Mouse (Mus musculus) embryonic facial prominence, embryonic 13.5 days (tissue): ENCODE measurements around the gene Zfp523. TPM values are rescaled to one million over a fixed set of nuclear protein-coding genes. Genes with fewer than 3 reads are reported as not detected.

ENCODE experiments used
- ATAC-seq: fragments of 200-750 bp; cut with Nextera tagmentation; 2 replicates; pipeline ENCODE4 v1.8.0; 2017; ENCODE audit warnings: low read depth; ENCODE audit not compliant: insufficient number of reproducible peaks, insufficient read depth, low FRiP score, low TSS enrichment
- H3K27ac ChIP-seq: fragments of 300-500 bp; sonication (generic); 2 replicates; pipeline ENCODE4 v1.5.1; 2015; ENCODE audit warnings: moderate library complexity, mild to moderate bottlenecking, inconsistent platforms
- H3K27me3 ChIP-seq: fragments of 300-500 bp; sonication (generic); 2 replicates; pipeline ENCODE4 v1.6.1; 2015; ENCODE audit warnings: mild to moderate bottlenecking, inconsistent platforms
- H3K36me3 ChIP-seq: fragments of 300-500 bp; sonication (generic); 2 replicates; pipeline ENCODE4 v1.6.1; 2015; ENCODE audit warnings: mild to moderate bottlenecking, inconsistent platforms
- H3K4me1 ChIP-seq: fragments of 300-500 bp; sonication (generic); 2 replicates; pipeline ENCODE4 v1.6.1; 2015; ENCODE audit warnings: inconsistent platforms
- H3K4me2 ChIP-seq: fragments of 300-500 bp; sonication (generic); 2 replicates; pipeline ENCODE4 v1.6.1; 2015; ENCODE audit warnings: moderate library complexity, mild to moderate bottlenecking, inconsistent platforms
- H3K4me3 ChIP-seq: fragments of 300-500 bp; sonication (generic); 2 replicates; pipeline ENCODE4 v1.5.1; 2015; ENCODE audit warnings: mild to moderate bottlenecking, inconsistent platforms
- H3K9ac ChIP-seq: fragments of 300-500 bp; sonication (generic); 2 replicates; pipeline ENCODE4 v1.6.1; 2015; ENCODE audit warnings: mild to moderate bottlenecking, inconsistent platforms
- H3K9me3 ChIP-seq: fragments of 300-500 bp; sonication (generic); 2 replicates; pipeline ENCODE4 v1.6.1; 2016; ENCODE audit warnings: inconsistent platforms
- WGBS: fragments of 180-500 bp; shearing (Covaris S2); methylation state at CpG from one replicate; pipeline ENCODE4 v1.1.7; 2015; ENCODE audit warnings: mixed read lengths; 5-methylcytosine and 5-hydroxymethylcytosine counted together
- polyA plus RNA-seq: library from polyadenylated mRNA; unstranded; fragments of >200 nt; fragmentation: Nextera tagmentation; extraction: Ambion mirVana; gene quantifications from 2 replicates; pipeline ENCODE4 v1.2.1, GENCODE M21; 2015

Gene Zfp523
- polyA plus RNA-seq = 36.6 and 41.2 TPM in 2 replicates

- H3K4me1 ChIP-seq = peaks cover 67% of the 10 kb centered on the region
- H3K9me3 ChIP-seq = no peaks in the 10 kb centered on the region
- ATAC-seq = peak; percentile 79
- H3K27me3 ChIP-seq = no peaks in the 10 kb centered on the region
- H3K36me3 ChIP-seq = 0 out of 2 replicates have a peak, but pooled peaks cover 6% of the 10 kb centered on the region
- H3K9ac ChIP-seq = peak within 1 kb of the TSS; percentile 92
- H3K4me2 ChIP-seq = peak within 1 kb of the TSS; percentile 96
- under 1% methylated on average over 77 of the region's 82 CpGs for WGBS
- H3K27ac ChIP-seq = peak within 1 kb of the TSS; percentile 90
- peak within 1 kb of the TSS; percentile 79 for H3K4me3 ChIP-seq
Observed at GRCm38 (mm10) chr17:28176775-28177539, at the start of gene Zfp523. TSS of gene Zfp523 (plus strand) at chr17:28177129.

GRCm38 (mm10) chr17:28129796-28130195, 47.1 kb upstream of the Zfp523 start:
- no peak for ATAC-seq
- no peaks in the 10 kb centered on the region for H3K36me3 ChIP-seq
- H3K27me3 ChIP-seq = no peaks in the 10 kb centered on the region
- WGBS = 88% methylated on average over 5 of the region's 5 CpGs
- H3K27ac ChIP-seq = no peak overlapping the region
- no peaks in the 10 kb centered on the region for H3K9me3 ChIP-seq
- H3K9ac ChIP-seq = no peak overlapping the region
- H3K4me1 ChIP-seq = peaks cover 11% of the 10 kb centered on the region
- H3K4me3 ChIP-seq = no peak overlapping the region
- H3K4me2 ChIP-seq = no peak overlapping the region

- 63% methylated on average over 5 of the region's 5 CpGs for WGBS
- Histone ChIP-seq H3K4me1 (peaks cover 11% of the 10 kb centered on the region; the same call in 1 of the 2 replicates), H3K27ac (no peak overlapping the region), H3K4me3 (no peak overlapping the region), H3K9me3 (no peaks in the 10 kb centered on the region), H3K9ac (no peak overlapping the region), H3K4me2 (no peak overlapping the region), H3K27me3 (no peaks in the 10 kb centered on the region), H3K36me3 (no peaks in the 10 kb centered on the region)
- ATAC-seq = no peak
Observed at GRCm38 (mm10) chr17:28130391-28131125, 46.4 kb upstream of the Zfp523 start.

GRCm38 (mm10) chr17:28131156-28131555, 45.8 kb upstream of the Zfp523 start:
- H3K9me3 ChIP-seq = no peaks in the 10 kb centered on the region
- no peak overlapping the region for H3K27ac ChIP-seq
- no peaks in the 10 kb centered on the region for H3K27me3 ChIP-seq
- no peak overlapping the region for H3K4me3 ChIP-seq
- no peaks in the 10 kb centered on the region for H3K36me3 ChIP-seq
- H3K9ac ChIP-seq = 0 out of 2 replicates have a peak overlapping the region, but pooled peaks have one; percentile 11
- ATAC-seq = no peak
- no peak overlapping the region for H3K4me2 ChIP-seq
- H3K4me1 ChIP-seq = peaks cover 12% of the 10 kb centered on the region

- Histone ChIP-seq H3K4me3 (no peak overlapping the region), H3K36me3 (no peaks in the 10 kb centered on the region), H3K27me3 (no peaks in the 10 kb centered on the region), H3K9ac (peak overlapping the region; percentile 46; the same call in 1 of the 2 replicates), H3K9me3 (no peaks in the 10 kb centered on the region), H3K4me1 (peaks cover 18% of the 10 kb centered on the region), H3K27ac (no peak overlapping the region), H3K4me2 (peak overlapping the region; percentile 9; the same call in 1 of the 2 replicates)
- WGBS = 7% methylated on average over 14 of the region's 14 CpGs
- ATAC-seq = no peak
Observed at GRCm38 (mm10) chr17:28133193-28133592, 43.7 kb upstream of the Zfp523 start.

- 88% methylated on average over 3 of the region's 3 CpGs for WGBS
- H3K9me3 ChIP-seq = no peaks in the 10 kb centered on the region
- ATAC-seq = no peak
- no peak overlapping the region for H3K9ac ChIP-seq
- no peak overlapping the region for H3K4me3 ChIP-seq
- H3K36me3 ChIP-seq = no peaks in the 10 kb centered on the region
- no peak overlapping the region for H3K4me2 ChIP-seq
- peaks cover 7% of the 10 kb centered on the region for H3K27me3 ChIP-seq
- H3K27ac ChIP-seq = no peak overlapping the region
- H3K4me1 ChIP-seq = peaks cover 25% of the 10 kb centered on the region
Observed at GRCm38 (mm10) chr17:28135496-28135895, 41.4 kb upstream of the Zfp523 start.

- H3K4me1 ChIP-seq = peaks cover 32% of the 10 kb centered on the region
- no peaks in the 10 kb centered on the region for H3K9me3 ChIP-seq
- ATAC-seq = no peak
- H3K9ac ChIP-seq = no peak overlapping the region
- H3K27ac ChIP-seq = 0 out of 2 replicates have a peak overlapping the region, but pooled peaks have one; percentile 16
- no peak overlapping the region for H3K4me2 ChIP-seq
- H3K36me3 ChIP-seq = no peaks in the 10 kb centered on the region
- H3K4me3 ChIP-seq = no peak overlapping the region
- 38% methylated on average over 5 of the region's 5 CpGs for WGBS
- H3K27me3 ChIP-seq = peaks cover 10% of the 10 kb centered on the region
Observed at GRCm38 (mm10) chr17:28136266-28136665, 40.7 kb upstream of the Zfp523 start.

GRCm38 (mm10) chr17:28138013-28138412, 38.9 kb upstream of the Zfp523 start:
- Histone ChIP-seq H3K9ac (no peak overlapping the region), H3K4me1 (peaks cover 38% of the 10 kb centered on the region), H3K4me3 (no peak overlapping the region), H3K27ac (no peak overlapping the region), H3K27me3 (peaks cover 14% of the 10 kb centered on the region), H3K4me2 (no peak overlapping the region), H3K36me3 (no peaks in the 10 kb centered on the region), H3K9me3 (no peaks in the 10 kb centered on the region)
- WGBS = 84% methylated on average over 8 of the region's 8 CpGs
- ATAC-seq = no peak

- 44% methylated on average over 9 of the region's 9 CpGs for WGBS
- peaks cover 14% of the 10 kb centered on the region for H3K27me3 ChIP-seq
- no peak overlapping the region for H3K27ac ChIP-seq
Observed at GRCm38 (mm10) chr17:28138685-28139084, 38.2 kb upstream of the Zfp523 start.

GRCm38 (mm10) chr17:28140431-28141204, 36.3 kb upstream of the Zfp523 start:
- peak overlapping the region; percentile 74 for H3K4me3 ChIP-seq

More at GRCm38 (mm10) chr17:28138685-28139084, 38.2 kb upstream of the Zfp523 start:
- Histone ChIP-seq H3K4me2 (no peak overlapping the region), H3K9ac (no peak overlapping the region), H3K4me3 (no peak overlapping the region), H3K36me3 (no peaks in the 10 kb centered on the region), H3K9me3 (no peaks in the 10 kb centered on the region), H3K4me1 (peaks cover 39% of the 10 kb centered on the region)
- ATAC-seq = no peak

GRCm38 (mm10) chr17:28141205-28141650, 35.7 kb upstream of the Zfp523 start:
- Histone ChIP-seq H3K9me3 (no peaks in the 10 kb centered on the region), H3K36me3 (no peaks in the 10 kb centered on the region), H3K4me2 (peak overlapping the region; percentile 93), H3K27me3 (peaks cover 22% of the 10 kb centered on the region), H3K27ac (peak overlapping the region; percentile 91), H3K4me1 (peaks cover 62% of the 10 kb centered on the region), H3K9ac (peak overlapping the region; percentile 85), H3K4me3 (peak overlapping the region; percentile 74)
- no peak for ATAC-seq
- WGBS = 2% methylated on average over 15 of the region's 15 CpGs

More at GRCm38 (mm10) chr17:28140431-28141204, 36.3 kb upstream of the Zfp523 start:
- 14% methylated on average over 13 of the region's 13 CpGs for WGBS
- peaks cover 22% of the 10 kb centered on the region for H3K27me3 ChIP-seq
- H3K9me3 ChIP-seq = no peaks in the 10 kb centered on the region
- H3K4me2 ChIP-seq = peak overlapping the region; percentile 93
- peak overlapping the region; percentile 85; the same call in 1 of the 2 replicates for H3K9ac ChIP-seq
- peaks cover 59% of the 10 kb centered on the region for H3K4me1 ChIP-seq
- ATAC-seq = no peak
- H3K36me3 ChIP-seq = no peaks in the 10 kb centered on the region
- H3K27ac ChIP-seq = peak overlapping the region; percentile 91
